Mouse (Mus musculus): ENCODE results near the gene Phb2.

- TF ChIP-seq CTCF (conservative IDR thresholded peaks at IDR 0.05; ENCODE audit: insufficient read depth, insufficient read length, low read depth, low read length) (0 out of 2 replicates have a peak, but pooled peaks have one; percentile 5), POLR2A (IDR thresholded peaks at IDR 0.05; ENCODE audit: low read depth, low read length) (no peak)
Observed at GRCm38 (mm10) chr6:124702102-124702783, 9.9 kb upstream of the Phb2 start.

All from kidney, adult 2 months (tissue).